Mouse (Mus musculus) forebrain, embryonic 11.5 days (tissue): ENCODE data around the gene Agpat4. TPM values are rescaled to one million over a fixed set of nuclear protein-coding genes. Genes with fewer than 3 reads are reported as not detected.

Experiments used
- ATAC-seq: fragments of 200-750 bp; cut with Nextera tagmentation; replicated peaks from 2 replicates; pipeline ENCODE4 v1.8.0; 2017; ENCODE audit warnings: moderate TSS enrichment; ENCODE audit not compliant: low FRiP score
- DNase-seq: peaks from one replicate; pipeline ENCODE4 v3.0.0-alpha.2; 2017; ENCODE audit warnings: low spot score
- H3K27ac ChIP-seq: fragments of 300-500 bp; sonication (generic); 2 replicates; pipeline ENCODE4 v1.5.1; 2014; ENCODE audit warnings: low read depth, low read length
- H3K27me3 ChIP-seq: fragments of 300-500 bp; sonication (generic); 2 replicates; pipeline ENCODE4 v1.6.1; 2014; ENCODE audit warnings: mild to moderate bottlenecking, low read length, mixed read lengths; ENCODE audit not compliant: control insufficient read depth, insufficient read depth
- H3K36me3 ChIP-seq: fragments of 300-500 bp; sonication (generic); 2 replicates; pipeline ENCODE4 v1.6.1; 2014; ENCODE audit warnings: mild to moderate bottlenecking, low read length, moderate library complexity, mixed read lengths; ENCODE audit not compliant: control insufficient read depth, insufficient read depth
- H3K4me1 ChIP-seq: fragments of 300-500 bp; sonication (generic); replicated peaks from 2 replicates; pipeline ENCODE4 v1.6.1; 2014; ENCODE audit warnings: low read length, mixed read lengths; ENCODE audit not compliant: control insufficient read depth, insufficient read depth
- H3K4me2 ChIP-seq: fragments of 300-500 bp; sonication (generic); 2 replicates; pipeline ENCODE4 v1.6.1; 2014; ENCODE audit warnings: low read depth, mild to moderate bottlenecking, low read length, moderate library complexity, mixed read lengths; ENCODE audit not compliant: severe bottlenecking
- H3K4me3 ChIP-seq: fragments of 300-500 bp; sonication (generic); 2 replicates; pipeline ENCODE4 v1.5.1; 2014; ENCODE audit warnings: low read depth, low read length
- H3K9ac ChIP-seq: fragments of 300-500 bp; sonication (generic); 2 replicates; pipeline ENCODE4 v1.6.1; 2014; ENCODE audit warnings: low read length
- H3K9me3 ChIP-seq: fragments of 300-500 bp; sonication (generic); 2 replicates; pipeline ENCODE4 v1.6.1; 2016; ENCODE audit warnings: low read length, mixed read lengths; ENCODE audit not compliant: control insufficient read depth
- WGBS: fragments of 180-500 bp; shearing (Covaris S2); extraction: QIAGEN DNeasy Blood & Tissue Kit; methylation state at CpG from one replicate; pipeline ENCODE4 v1.1.7; 2014; 5-methylcytosine and 5-hydroxymethylcytosine counted together
- polyA plus RNA-seq: library from polyadenylated mRNA; unstranded; fragments of >200 nt; fragmentation: Nextera tagmentation; extraction: Ambion mirVana; gene quantifications from 2 replicates; pipeline ENCODE4 v1.2.1, GENCODE M21; 2014

The Agpat4 gene
- polyA plus RNA-seq, 1 experiment from 2014 or later: 35.6 TPM

DNA sequence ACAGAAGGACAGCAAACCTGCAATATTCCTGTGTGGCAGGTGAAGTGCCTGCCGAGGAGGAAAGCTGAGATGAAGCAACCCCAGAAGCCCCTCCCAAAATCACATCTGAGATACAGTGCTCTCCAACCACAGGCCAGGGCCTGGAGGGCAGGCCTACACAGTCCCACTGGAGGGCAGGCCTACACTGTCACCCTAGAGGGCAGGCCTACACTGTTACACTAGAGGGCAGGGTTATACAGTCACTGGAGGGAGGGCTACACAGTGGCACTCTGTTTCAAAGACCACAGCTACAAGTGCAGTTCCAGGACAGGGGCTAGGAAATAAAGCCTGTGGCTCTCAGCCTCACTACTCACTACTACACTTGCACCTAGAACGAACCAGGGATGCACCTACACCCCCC lies 143.4 kb downstream of the Agpat4 start:
- 83% methylated on average over 2 of the region's 2 CpGs for WGBS
- Histone ChIP-seq H3K27me3 (no peaks in the 10 kb centered on the region), H3K9ac (no peak overlapping the region), H3K9me3 (no peaks in the 10 kb centered on the region), H3K4me3 (no peak overlapping the region), H3K27ac (no peak overlapping the region), H3K36me3 (no peaks in the 10 kb centered on the region; the same call in 1 of the 2 replicates), H3K4me1 (no peaks in the 10 kb centered on the region), H3K4me2 (no peak overlapping the region)
- DNase-seq: no peak
- no peak for ATAC-seq

DNA sequence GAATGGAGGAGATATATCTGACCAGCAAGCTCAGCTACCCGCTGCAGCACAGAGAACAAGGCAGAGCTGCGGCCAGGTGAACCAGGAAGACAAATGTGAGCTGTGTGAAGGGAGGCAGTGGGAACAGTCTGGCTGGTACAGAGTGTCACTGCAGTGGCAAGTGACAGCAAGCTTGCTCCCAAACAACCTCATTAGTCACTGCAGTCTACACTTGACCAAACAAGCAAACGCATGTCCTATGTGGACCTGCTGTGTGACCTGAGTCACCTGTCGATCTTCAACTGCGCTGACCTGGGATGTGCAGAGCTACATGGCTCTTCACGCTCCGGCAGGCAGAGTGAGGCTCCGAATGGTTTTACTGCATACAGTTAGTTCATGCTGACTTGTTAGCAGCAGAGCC lies 144.3 kb downstream of the Agpat4 start:
- ATAC-seq: no peak

DNA sequence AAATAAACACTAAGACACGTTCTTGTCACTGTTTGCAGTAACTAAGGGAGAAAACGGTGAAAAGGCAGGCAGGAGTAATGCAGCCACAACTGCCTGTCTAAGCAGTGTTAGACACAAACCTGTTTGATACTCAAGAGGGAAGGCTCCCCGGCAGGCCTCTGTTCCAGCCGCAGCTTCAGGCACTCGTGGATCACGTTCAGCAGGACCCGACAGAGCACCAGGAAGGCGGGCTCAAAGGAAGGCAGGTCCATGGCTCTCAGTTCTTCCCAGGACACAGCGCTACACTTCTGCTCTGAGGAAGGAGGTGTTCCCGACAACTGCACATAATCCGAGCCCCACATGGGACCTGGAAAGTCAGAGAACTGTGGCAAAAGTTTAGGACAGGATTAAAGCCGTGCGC lies 145.3 kb downstream of the Agpat4 start:
- no peak overlapping the region for H3K27ac ChIP-seq
- no peaks in the 10 kb centered on the region; the same call in 1 of the 2 replicates for H3K36me3 ChIP-seq
- H3K4me2 ChIP-seq: no peak overlapping the region
- WGBS: 85% methylated on average over 13 of the region's 13 CpGs
- no peaks in the 10 kb centered on the region for H3K4me1 ChIP-seq
- ATAC-seq (no peak), DNase-seq (no peak)
- no peaks in the 10 kb centered on the region for H3K27me3 ChIP-seq
- no peak overlapping the region for H3K9ac ChIP-seq
- no peak overlapping the region for H3K4me3 ChIP-seq
- H3K9me3 ChIP-seq: no peaks in the 10 kb centered on the region

More for the DNA sequence above, 144.3 kb downstream of the Agpat4 start:
- DNase-seq: no peak
- Histone ChIP-seq H3K36me3 (no peaks in the 10 kb centered on the region; the same call in 1 of the 2 replicates), H3K4me3 (no peak overlapping the region), H3K4me2 (no peak overlapping the region), H3K9me3 (no peaks in the 10 kb centered on the region), H3K27ac (no peak overlapping the region), H3K9ac (no peak overlapping the region), H3K27me3 (no peaks in the 10 kb centered on the region), H3K4me1 (no peaks in the 10 kb centered on the region)
- 95% methylated on average over 8 of the region's 8 CpGs for WGBS

DNA sequence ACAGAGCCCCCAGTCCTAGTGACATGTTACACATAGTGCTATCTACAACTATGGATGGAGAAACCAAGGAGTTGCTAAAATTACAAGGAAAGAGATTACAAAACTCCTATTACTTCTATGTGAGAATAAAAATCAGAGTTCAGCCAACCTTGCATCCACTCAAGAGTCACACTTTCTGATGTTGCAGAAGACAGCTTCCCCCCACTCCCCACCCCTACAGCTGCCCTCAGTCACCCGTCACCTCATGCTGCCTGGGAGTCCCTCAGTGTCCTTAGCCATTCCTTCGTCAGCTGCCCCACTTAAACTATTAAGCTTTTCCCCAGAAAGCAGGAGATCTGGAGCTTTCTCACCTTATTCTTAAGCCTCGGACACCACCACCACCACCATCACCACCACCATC lies 145.8 kb downstream of the Agpat4 start:
- H3K4me1 ChIP-seq: no peaks in the 10 kb centered on the region
- ATAC-seq (no peak), DNase-seq (no peak)
- no peaks in the 10 kb centered on the region for H3K9me3 ChIP-seq
- no peak overlapping the region for H3K27ac ChIP-seq
- H3K4me3 ChIP-seq: no peak overlapping the region
- H3K4me2 ChIP-seq: no peak overlapping the region
- 90% methylated on average over 3 of the region's 3 CpGs for WGBS
- no peaks in the 10 kb centered on the region for H3K27me3 ChIP-seq
- H3K36me3 ChIP-seq: no peaks in the 10 kb centered on the region; the same call in 1 of the 2 replicates
- no peak overlapping the region for H3K9ac ChIP-seq

DNA sequence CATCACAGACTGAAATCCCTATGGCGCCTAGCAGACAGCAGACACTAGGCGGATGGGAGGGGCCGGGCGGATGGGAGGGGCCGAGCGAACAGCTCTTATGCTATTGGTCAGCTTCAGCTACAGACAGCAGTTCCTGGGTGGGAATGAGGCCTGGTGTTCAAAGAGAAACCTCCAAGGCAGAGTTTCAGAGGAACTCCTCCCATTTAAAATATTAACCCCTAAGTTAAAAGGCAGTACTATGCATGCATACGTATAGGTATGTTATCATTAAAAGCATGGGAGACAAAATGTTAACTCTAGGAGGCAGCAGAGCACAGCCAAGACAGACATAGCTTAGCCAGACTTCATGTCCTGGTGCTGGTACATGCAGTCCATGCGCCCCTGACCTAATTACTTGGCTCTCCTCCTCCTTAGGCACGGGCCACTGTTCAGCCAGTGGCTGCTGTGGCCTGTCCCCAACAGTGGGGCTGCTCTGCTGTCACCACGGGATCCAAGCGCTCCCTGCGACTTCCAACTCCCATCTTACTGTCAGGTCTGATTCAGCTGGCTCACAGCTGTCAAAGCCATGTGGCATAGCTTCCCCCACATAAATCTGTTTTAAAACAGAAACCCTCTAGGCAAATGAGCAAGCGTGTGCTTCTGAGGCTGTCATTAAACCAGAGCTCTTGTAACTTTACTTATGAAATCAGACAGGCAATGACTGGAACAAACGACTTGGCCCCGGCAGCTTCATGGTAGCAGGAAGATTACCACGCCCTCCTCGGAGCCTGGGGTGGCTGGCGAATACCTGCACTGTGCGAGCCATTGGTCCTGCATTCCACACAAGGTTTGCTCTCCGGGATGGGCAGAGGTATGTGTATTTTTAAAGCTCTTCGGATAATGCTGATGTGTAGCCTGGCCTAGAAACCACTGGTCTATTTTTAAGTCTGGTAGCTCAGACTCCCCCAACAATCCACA lies 147.7 kb downstream of the Agpat4 start:
- no peak overlapping the region for H3K9ac ChIP-seq
- DNase-seq (peak; percentile 69), ATAC-seq (peak; percentile 51; the same call in 1 of the 2 replicates)
- no peaks in the 10 kb centered on the region for H3K27me3 ChIP-seq
- WGBS: 70% methylated on average over 21 of the region's 21 CpGs
- H3K36me3 ChIP-seq: peaks cover 3% of the 10 kb centered on the region; the same call in 1 of the 2 replicates
- H3K4me2 ChIP-seq: no peak overlapping the region
- no peak overlapping the region for H3K27ac ChIP-seq
- no peaks in the 10 kb centered on the region for H3K9me3 ChIP-seq
- H3K4me3 ChIP-seq: no peak overlapping the region
- H3K4me1 ChIP-seq: no peaks in the 10 kb centered on the region

DNA sequence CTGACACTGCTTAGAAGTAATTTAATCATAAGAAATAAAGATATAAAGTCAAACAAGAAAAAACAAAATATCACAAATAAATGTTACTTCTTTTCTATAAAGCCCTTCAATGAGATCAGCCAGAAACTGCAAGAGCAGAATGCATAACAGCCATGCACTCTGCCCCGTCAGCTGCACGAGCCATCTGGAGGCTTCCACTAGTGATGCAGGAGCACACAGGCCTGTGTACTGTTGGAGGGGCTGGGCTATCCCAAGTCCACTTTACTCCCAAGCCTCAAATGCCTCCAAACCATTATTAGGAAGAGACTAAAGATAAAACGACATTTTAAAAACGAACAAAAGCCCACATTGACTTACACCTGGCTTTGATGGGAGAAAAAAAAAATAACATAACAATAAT lies 149.6 kb downstream of the Agpat4 start:
- Histone ChIP-seq H3K4me2 (no peak overlapping the region), H3K36me3 (peaks cover 3% of the 10 kb centered on the region; the same call in 1 of the 2 replicates), H3K9me3 (no peaks in the 10 kb centered on the region), H3K4me3 (no peak overlapping the region), H3K9ac (no peak overlapping the region), H3K27me3 (no peaks in the 10 kb centered on the region), H3K27ac (no peak overlapping the region), H3K4me1 (no peaks in the 10 kb centered on the region)
- DNase-seq (no peak), ATAC-seq (no peak)
- 89% methylated on average over 4 of the region's 4 CpGs for WGBS

DNA sequence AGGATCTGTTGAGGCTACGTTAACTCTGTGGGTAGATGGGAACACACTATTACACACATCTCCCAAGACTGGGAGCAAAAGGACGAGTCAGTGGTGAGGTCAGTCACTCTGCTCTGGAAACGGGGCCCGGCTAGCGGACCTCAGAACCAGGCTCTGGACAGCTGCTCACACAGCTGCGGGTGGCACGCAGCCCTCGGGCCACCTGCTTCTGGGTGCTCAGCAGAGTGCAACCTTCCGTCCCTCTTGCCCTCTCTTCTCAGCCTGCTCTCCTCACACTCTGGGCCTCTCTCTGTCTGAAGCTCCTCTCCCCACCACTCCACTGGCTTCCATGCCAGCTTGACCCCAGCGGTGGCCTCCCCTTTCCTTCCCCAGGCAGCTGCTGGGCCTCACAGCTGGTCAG lies 150.0 kb downstream of the Agpat4 start:
- DNase-seq: no peak
- Histone ChIP-seq H3K4me2 (no peak overlapping the region), H3K36me3 (peaks cover 3% of the 10 kb centered on the region; the same call in 1 of the 2 replicates), H3K9me3 (no peaks in the 10 kb centered on the region), H3K9ac (no peak overlapping the region), H3K27ac (no peak overlapping the region), H3K27me3 (no peaks in the 10 kb centered on the region), H3K4me3 (no peak overlapping the region), H3K4me1 (no peaks in the 10 kb centered on the region)
- ATAC-seq: no peak
- WGBS: 93% methylated on average over 10 of the region's 10 CpGs
